Mouse (Mus musculus) spleen, postnatal 36 days (tissue): Measurements from ENCODE around the gene Car7.
A peak's percentile ranks its signal among the peaks of the same experiment; 100 is the strongest.
"Not testable (repeated sequence)": the region's sequence is repeated elsewhere in the genome, so short reads cannot be mapped to it uniquely, and the experiment has no call there.

Source experiments
- DNase-seq, 2 experiments: peaks; one replicate each; pipeline ENCODE4 v3.0.0; 2022; ENCODE audit warnings: low spot score in 2 of 2, mixed read lengths in 1 of 2

Car7 gene

GRCm38 (mm10) chr8:104569559-104569958 lies 35.1 kb downstream of the Car7 start:
- no peak for DNase-seq

GRCm38 (mm10) chr8:104570436-104571343 lies 36.2 kb downstream of the Car7 start:
- DNase-seq: peak; percentile 76 to 85

GRCm38 (mm10) chr8:104576820-104577219 lies 42.3 kb downstream of the Car7 start:
- DNase-seq: no peak

- DNase-seq: not testable (repeated sequence)
Observed at GRCm38 (mm10) chr8:104577606-104578005, 43.1 kb downstream of the Car7 start.

- no peak for DNase-seq
Observed at GRCm38 (mm10) chr8:104584522-104584921, 50.0 kb downstream of the Car7 start.

- no peak for DNase-seq
Observed at GRCm38 (mm10) chr8:104590284-104590683, 55.8 kb downstream of the Car7 start.

GRCm38 (mm10) chr8:104591133-104591834 lies 56.8 kb downstream of the Car7 start, which contains the start of gene Pdp2:
Gene Pdp2, plus strand, starts transcription at chr8:104591451.
- peak; percentile 91 to 93 for DNase-seq

- no peak for DNase-seq
Observed at GRCm38 (mm10) chr8:104591856-104592255, 57.4 kb downstream of the Car7 start.

- DNase-seq: no peak
Observed at GRCm38 (mm10) chr8:104592566-104592965, 58.1 kb downstream of the Car7 start.

GRCm38 (mm10) chr8:104593536-104594325 lies 59.2 kb downstream of the Car7 start:
- DNase-seq: no peak

GRCm38 (mm10) chr8:104594611-104595362 lies 60.3 kb downstream of the Car7 start:
- no peak for DNase-seq

- peak in 1 of 2 experiments; percentile 13 for DNase-seq
Observed at GRCm38 (mm10) chr8:104595773-104596536, 61.5 kb downstream of the Car7 start.

- DNase-seq: no peak
Observed at GRCm38 (mm10) chr8:104597656-104598055, 63.2 kb downstream of the Car7 start.

GRCm38 (mm10) chr8:104598496-104598895 lies 64.0 kb downstream of the Car7 start:
- DNase-seq: no peak
